Mouse (Mus musculus) heart, postnatal 0 days (tissue): ENCODE measurements around the gene Trim30c.

Experiments used
- CTCF ChIP-seq: IDR thresholded peaks from 2 replicates; pipeline ENCODE4 v1.5.1; 2016; ENCODE audit warnings: antibody characterized with exemption, control low read depth, low read depth
- EP300 ChIP-seq: IDR thresholded peaks from 2 replicates; pipeline ENCODE4 v1.6.1; 2016; ENCODE audit warnings: antibody characterized with exemption, low read depth

GRCm38 (mm10) chr7:104353600-104353967 lies 47.1 kb downstream of the Trim30c start:
- TF ChIP-seq CTCF, result no peak
- no peak for TF ChIP-seq EP300
